Mouse (Mus musculus): ENCODE measurements around the gene Lrrc36.

Gene Lrrc36

GRCm38 (mm10) chr8:105483212-105484029, 70.0 kb downstream of the Lrrc36 start:
- peak in 1 of 2 experiments; percentile 70 for DNase-seq (ENCODE audit: low spot score in 2 of 2)

- no peak for DNase-seq (ENCODE audit: low spot score in 2 of 2)
Measured at GRCm38 (mm10) chr8:105484030-105484368, 70.6 kb downstream of the Lrrc36 start.

DNA sequence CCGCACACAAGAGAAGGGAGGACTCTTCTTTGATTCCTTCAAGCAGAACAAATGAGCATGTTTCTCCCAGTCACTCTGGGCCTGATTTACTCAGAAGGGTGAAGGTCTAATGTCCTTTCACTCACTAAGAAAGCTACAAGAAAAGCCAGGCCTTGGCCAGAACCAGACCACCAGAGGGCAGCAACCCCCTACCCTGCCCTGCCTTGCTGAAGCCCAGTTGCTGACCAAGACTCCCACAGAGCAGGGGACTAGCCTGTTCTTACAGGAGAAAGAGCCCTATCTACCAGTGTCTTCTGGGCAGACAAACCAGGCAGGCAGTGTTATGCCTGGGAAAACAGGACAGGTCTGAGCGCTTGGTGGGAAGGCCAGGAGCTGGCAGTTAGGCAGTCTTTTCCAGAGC, 71.0 kb downstream of the Lrrc36 start:
- DNase-seq (ENCODE audit: low spot score in 2 of 2): peak; percentile 43 to 74

DNA sequence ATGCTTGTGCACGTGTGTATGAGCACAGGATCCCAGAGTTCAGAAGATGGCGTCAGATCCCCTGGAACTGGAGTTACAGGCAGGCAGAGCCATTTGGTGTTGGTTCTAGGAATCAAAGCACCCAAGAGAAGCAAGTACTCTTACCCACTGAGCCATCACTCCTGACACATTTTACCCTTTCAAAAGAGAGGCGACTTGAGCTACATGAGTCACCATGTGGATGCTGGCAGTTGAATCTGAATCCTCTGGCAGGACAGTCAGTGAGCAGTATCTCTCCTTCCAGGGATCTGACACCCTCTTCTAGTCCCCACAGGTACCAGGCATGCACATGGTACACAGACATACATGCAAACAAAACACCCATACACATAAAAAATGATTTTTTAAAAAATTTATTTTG, 74.7 kb downstream of the Lrrc36 start:
- no peak for DNase-seq (ENCODE audit: low spot score in 2 of 2)

GRCm38 (mm10) chr8:105489281-105489680, 75.9 kb downstream of the Lrrc36 start:
- no peak for DNase-seq (ENCODE audit: low spot score in 2 of 2)

GRCm38 (mm10) chr8:105493495-105493894, 80.1 kb downstream of the Lrrc36 start:
- no peak for DNase-seq (ENCODE audit: low spot score in 2 of 2)

DNA sequence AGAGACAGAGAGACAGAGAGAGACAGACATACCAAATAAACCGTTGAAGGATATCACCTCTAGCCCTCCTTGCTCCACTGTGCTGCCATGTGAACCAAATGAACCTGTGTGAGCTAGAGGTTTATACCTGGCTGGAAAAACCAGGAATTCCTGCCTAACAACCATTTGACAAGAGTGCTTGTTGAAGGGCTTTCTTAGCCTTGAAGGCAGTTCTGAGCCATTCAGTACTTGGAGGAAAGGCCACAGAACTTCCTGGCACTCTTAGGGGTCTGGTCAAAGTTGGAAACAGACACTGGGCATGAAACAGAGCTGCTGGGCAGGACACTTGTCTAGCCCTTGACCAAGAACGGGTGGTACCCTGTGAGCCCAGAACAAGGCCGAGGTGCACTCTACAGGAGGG, 81.2 kb downstream of the Lrrc36 start:
- no peak for DNase-seq (ENCODE audit: low spot score in 2 of 2)

DNA sequence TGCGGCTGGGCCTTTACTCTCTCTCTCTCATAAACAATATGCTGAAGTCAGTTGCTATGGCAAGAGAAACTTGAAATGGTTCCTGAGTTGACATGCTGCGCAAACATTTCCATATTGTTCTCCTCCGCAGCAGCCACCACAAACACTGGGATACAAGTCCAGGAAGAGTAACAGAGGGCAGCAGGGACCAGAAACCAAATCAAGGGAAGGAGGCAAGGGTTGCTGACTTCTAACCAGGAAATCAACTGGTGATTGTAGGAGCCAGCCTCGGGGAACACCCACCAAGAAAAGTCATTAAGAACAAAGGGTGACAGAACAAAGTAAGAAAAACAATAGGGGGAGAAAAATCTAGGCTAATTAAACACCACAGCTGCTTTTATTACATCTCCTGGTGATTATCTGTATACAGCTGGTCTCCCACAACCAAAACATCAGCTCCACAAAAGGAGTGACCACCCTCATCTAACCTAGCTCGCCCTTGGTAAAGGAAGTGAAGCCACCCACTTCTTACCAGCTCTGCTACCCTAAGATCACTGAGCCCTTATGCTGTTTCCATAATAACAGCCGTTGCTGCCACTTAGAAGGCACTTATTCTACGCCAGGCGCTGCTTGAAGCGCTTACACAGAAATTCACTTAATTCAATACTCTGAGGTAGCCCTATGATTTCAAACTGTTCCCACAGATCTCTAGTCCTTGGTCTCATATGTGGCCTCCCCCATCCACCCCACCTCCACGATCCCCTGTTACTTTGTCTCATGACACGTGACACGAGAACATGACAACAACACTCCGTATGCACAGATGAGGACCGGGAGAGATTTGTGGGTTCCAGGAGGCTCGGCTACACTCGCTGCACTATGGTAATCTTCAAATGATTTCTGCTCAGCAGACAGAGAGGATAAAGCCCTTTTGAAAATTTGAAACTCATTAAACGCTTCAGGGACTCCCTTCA, 82.3 kb downstream of the Lrrc36 start:
- peak in 1 of 2 experiments; percentile 55 for DNase-seq (ENCODE audit: low spot score in 2 of 2)

GRCm38 (mm10) chr8:105496439-105497180, 83.2 kb downstream of the Lrrc36 start, which contains the start of gene Zdhhc1:
Zdhhc1 (minus strand) TSS chr8:105496902.
- peak; percentile 82 to 92 for DNase-seq (ENCODE audit: low spot score in 2 of 2)

GRCm38 (mm10) chr8:105499787-105500186, 86.4 kb downstream of the Lrrc36 start:
- peak in 1 of 2 experiments; percentile 60 for DNase-seq (ENCODE audit: low spot score in 2 of 2)

DNA sequence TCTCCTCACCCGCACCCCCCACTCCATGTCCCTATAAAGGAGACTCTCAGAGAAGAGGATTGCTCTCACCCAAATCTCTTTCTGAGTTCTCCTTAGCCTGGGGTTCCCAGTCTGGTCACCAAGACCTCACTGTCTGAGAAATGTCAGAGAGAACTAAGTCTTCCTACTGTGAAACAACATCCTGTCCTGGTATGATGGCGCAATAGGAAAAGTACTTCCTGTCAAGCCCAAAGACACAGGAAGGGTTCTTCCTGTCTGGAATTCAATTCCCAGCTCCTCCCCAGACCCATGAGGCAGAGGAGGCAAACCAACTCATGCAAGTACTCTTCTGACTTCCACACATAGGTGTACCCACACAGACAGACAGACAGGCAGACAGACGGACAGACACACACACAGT, 91.2 kb downstream of the Lrrc36 start:
- no peak for DNase-seq (ENCODE audit: low spot score in 2 of 2)

DNA sequence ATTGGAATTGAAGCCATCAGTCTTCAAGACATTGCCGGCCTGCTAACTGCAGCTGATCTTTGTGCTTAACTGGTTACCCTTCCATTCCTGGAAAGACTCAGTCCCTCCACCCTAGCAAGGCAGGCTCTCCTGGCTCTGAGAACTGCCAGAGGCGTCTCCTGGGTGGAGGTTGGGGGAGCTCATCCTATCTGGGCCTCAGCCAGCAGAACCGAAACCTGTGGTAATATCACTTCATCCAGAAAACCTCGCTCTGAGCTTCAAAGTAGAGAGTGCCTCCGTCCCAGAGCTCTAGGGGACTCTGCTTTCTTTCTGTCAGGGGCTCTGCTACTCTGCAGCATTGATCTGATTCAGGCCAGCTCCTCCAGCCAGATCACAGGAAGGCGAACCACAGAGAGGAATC, 93.6 kb downstream of the Lrrc36 start:
- DNase-seq (ENCODE audit: low spot score in 2 of 2): peak in 1 of 2 experiments; percentile 50

- no peak for DNase-seq (ENCODE audit: low spot score in 2 of 2)
Measured at GRCm38 (mm10) chr8:105508758-105509157, 95.4 kb downstream of the Lrrc36 start.

DNA sequence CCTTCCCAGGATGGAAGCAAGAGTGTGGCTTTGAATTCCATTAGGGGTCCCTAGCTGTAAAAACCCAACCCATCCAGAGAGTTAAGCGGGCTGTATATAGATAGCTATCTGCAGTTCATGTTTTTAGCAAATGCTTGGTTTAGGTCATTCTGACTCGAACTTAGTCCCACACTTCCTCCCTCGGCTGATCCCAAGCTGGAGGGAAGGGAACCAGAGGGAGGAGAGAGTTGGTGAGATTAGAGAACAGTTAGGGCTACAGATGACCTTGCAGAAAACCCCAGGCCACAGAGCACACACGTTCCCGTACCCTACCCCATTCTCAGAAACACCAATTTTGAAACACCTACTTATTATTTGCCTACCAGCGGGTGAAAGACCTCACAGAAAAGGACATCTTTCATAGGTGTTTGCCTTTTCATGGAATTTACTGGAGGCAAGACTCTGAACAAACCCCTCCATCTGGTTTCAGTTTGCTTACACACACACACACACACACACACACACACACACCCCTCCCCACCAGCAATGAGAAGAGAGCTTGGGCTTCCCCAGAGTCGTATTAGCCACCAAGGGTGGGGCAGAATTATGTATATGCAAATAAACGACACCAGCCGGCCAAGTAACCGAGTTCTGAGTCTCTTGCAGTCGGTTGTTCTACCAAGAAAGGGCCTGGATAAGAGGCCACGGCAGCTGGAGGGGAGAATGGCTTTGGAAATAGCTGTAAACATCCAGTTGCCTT, 96.8 kb downstream of the Lrrc36 start:
- DNase-seq (ENCODE audit: low spot score in 2 of 2): peak in 1 of 2 experiments; percentile 51

Measured in spleen, postnatal 4 days (tissue).